Mouse (Mus musculus) intestine, postnatal 0 days (tissue): ENCODE data around the gene Zfp365. TPM values are rescaled to one million over a fixed set of nuclear protein-coding genes. Genes with fewer than 3 reads are reported as not detected.

Source experiments
- ATAC-seq: fragments of 200-750 bp; cut with Nextera tagmentation; 2 replicates; pipeline ENCODE4 v1.8.0; 2017; ENCODE audit warnings: mild to moderate bottlenecking, moderate TSS enrichment, moderate library complexity
- H3K27ac ChIP-seq: fragments of 300-500 bp; sonication (generic); 2 replicates; pipeline ENCODE4 v1.5.1; 2014; ENCODE audit warnings: mild to moderate bottlenecking, low read depth, low read length, moderate library complexity
- H3K27me3 ChIP-seq: fragments of 300-500 bp; sonication (generic); replicated peaks from 2 replicates; pipeline ENCODE4 v1.6.1; 2014; ENCODE audit warnings: low read length, mixed read lengths; ENCODE audit not compliant: control insufficient read depth, insufficient read depth
- H3K36me3 ChIP-seq: fragments of 300-500 bp; sonication (generic); 2 replicates; pipeline ENCODE4 v1.6.1; 2014; ENCODE audit warnings: mild to moderate bottlenecking, moderate library complexity; ENCODE audit not compliant: control insufficient read depth, insufficient read depth
- H3K4me1 ChIP-seq: fragments of 300-500 bp; sonication (generic); replicated peaks from 2 replicates; pipeline ENCODE4 v1.6.1; 2014; ENCODE audit warnings: antibody characterized with exemption, low read length, mixed read lengths; ENCODE audit not compliant: control insufficient read depth, insufficient read depth
- H3K4me2 ChIP-seq: fragments of 300-500 bp; sonication (generic); replicated peaks from 2 replicates; pipeline ENCODE4 v1.6.1; 2014; ENCODE audit warnings: low read depth, mild to moderate bottlenecking, moderate library complexity
- H3K4me3 ChIP-seq: fragments of 300-500 bp; sonication (generic); 2 replicates; pipeline ENCODE4 v1.5.1; 2014; ENCODE audit warnings: low read depth, low read length
- H3K9ac ChIP-seq: fragments of 300-500 bp; sonication (generic); 2 replicates; pipeline ENCODE4 v1.6.1; 2014; ENCODE audit warnings: mild to moderate bottlenecking, low read depth, low read length
- H3K9me3 ChIP-seq: fragments of 300-500 bp; sonication (generic); 2 replicates; pipeline ENCODE4 v1.6.1; 2016; ENCODE audit warnings: mixed run types; ENCODE audit not compliant: control insufficient read depth
- CTCF ChIP-seq: sonication (generic); IDR thresholded peaks from 2 replicates; pipeline ENCODE4 v1.5.1; 2016; ENCODE audit warnings: low read depth, mild to moderate bottlenecking, control low read depth, antibody characterized with exemption, moderate library complexity
- WGBS: fragments of 180-500 bp; shearing (Covaris S2); extraction: QIAGEN DNeasy Blood & Tissue Kit; methylation state at CpG from one replicate; pipeline ENCODE4 v1.1.7; 2014; 5-methylcytosine and 5-hydroxymethylcytosine counted together
- polyA plus RNA-seq: library from polyadenylated mRNA; unstranded; fragments of >200 nt; fragmentation: Nextera tagmentation; extraction: Ambion mirVana; gene quantifications from 2 replicates; pipeline ENCODE4 v1.2.1, GENCODE M21; 2015

The Zfp365 gene
- polyA plus RNA-seq, 1 experiment from 2014 or later, result 0.47 TPM

- no peaks in the 10 kb centered on the region for H3K4me1 ChIP-seq
- no peak overlapping the region for H3K4me2 ChIP-seq
- no peak overlapping the region for H3K9ac ChIP-seq
- no peak overlapping the region for H3K4me3 ChIP-seq
- H3K9me3 ChIP-seq, result no peaks in the 10 kb centered on the region
- no peaks in the 10 kb centered on the region for H3K27me3 ChIP-seq
- no peak for TF ChIP-seq CTCF
- no peak for ATAC-seq
- H3K36me3 ChIP-seq, result no peaks in the 10 kb centered on the region
- no peak overlapping the region for H3K27ac ChIP-seq
- WGBS, result 78% methylated on average over 8 of the region's 8 CpGs
Measured at GRCm38 (mm10) chr10:67927718-67928455, 15.4 kb upstream of the Zfp365 start.

- Histone ChIP-seq H3K9ac (no peak overlapping the region), H3K9me3 (no peaks in the 10 kb centered on the region), H3K27ac (no peak overlapping the region), H3K27me3 (no peaks in the 10 kb centered on the region), H3K36me3 (no peaks in the 10 kb centered on the region), H3K4me1 (no peaks in the 10 kb centered on the region), H3K4me2 (no peak overlapping the region), H3K4me3 (no peak overlapping the region)
- WGBS, result 60% methylated on average over 7 of the region's 7 CpGs
- no peak for ATAC-seq
- TF ChIP-seq CTCF, result peak; percentile 39
Measured at GRCm38 (mm10) chr10:67924030-67924429, 11.6 kb upstream of the Zfp365 start.

GRCm38 (mm10) chr10:67921777-67922176 is 9.3 kb upstream of the Zfp365 start:
- 87% methylated on average over 6 of the region's 6 CpGs for WGBS
- Histone ChIP-seq H3K27ac (no peak overlapping the region), H3K27me3 (no peaks in the 10 kb centered on the region), H3K4me3 (no peak overlapping the region), H3K4me1 (no peaks in the 10 kb centered on the region), H3K9me3 (no peaks in the 10 kb centered on the region), H3K36me3 (no peaks in the 10 kb centered on the region), H3K4me2 (no peak overlapping the region), H3K9ac (no peak overlapping the region)
- ATAC-seq, result no peak
- TF ChIP-seq CTCF, result no peak

- TF ChIP-seq CTCF, result no peak
- no peak overlapping the region for H3K4me3 ChIP-seq
- no peaks in the 10 kb centered on the region for H3K36me3 ChIP-seq
- no peak overlapping the region for H3K4me2 ChIP-seq
- H3K9me3 ChIP-seq, result no peaks in the 10 kb centered on the region
- H3K27me3 ChIP-seq, result no peaks in the 10 kb centered on the region
- WGBS, result 95% methylated on average over 4 of the region's 4 CpGs
- H3K4me1 ChIP-seq, result no peaks in the 10 kb centered on the region
- no peak overlapping the region for H3K27ac ChIP-seq
- no peak overlapping the region for H3K9ac ChIP-seq
- ATAC-seq, result no peak
Measured at GRCm38 (mm10) chr10:67919706-67920105, 7.2 kb upstream of the Zfp365 start.

- 78% methylated on average over 4 of the region's 4 CpGs for WGBS
- no peaks in the 10 kb centered on the region for H3K4me1 ChIP-seq
- no peak for TF ChIP-seq CTCF
Measured at GRCm38 (mm10) chr10:67918194-67918899, 5.9 kb upstream of the Zfp365 start.

GRCm38 (mm10) chr10:67917356-67917755 is 4.9 kb upstream of the Zfp365 start:
- no peaks in the 10 kb centered on the region for H3K27me3 ChIP-seq
- no peak for ATAC-seq
- H3K9ac ChIP-seq, result no peak overlapping the region
- H3K4me1 ChIP-seq, result no peaks in the 10 kb centered on the region
- H3K27ac ChIP-seq, result no peak overlapping the region
- H3K4me3 ChIP-seq, result no peak overlapping the region
- TF ChIP-seq CTCF, result no peak
- H3K9me3 ChIP-seq, result no peaks in the 10 kb centered on the region
- H3K4me2 ChIP-seq, result no peak overlapping the region
- 54% methylated on average over 7 of the region's 7 CpGs for whole genome bisulfite sequencing
- no peaks in the 10 kb centered on the region for H3K36me3 ChIP-seq

More at GRCm38 (mm10) chr10:67918194-67918899, 5.9 kb upstream of the Zfp365 start:
- Histone ChIP-seq H3K4me2 (no peak overlapping the region), H3K36me3 (no peaks in the 10 kb centered on the region), H3K4me3 (no peak overlapping the region), H3K9ac (no peak overlapping the region), H3K9me3 (no peaks in the 10 kb centered on the region), H3K27ac (no peak overlapping the region), H3K27me3 (no peaks in the 10 kb centered on the region)
- no peak for ATAC-seq
